Mouse (Mus musculus) lung, adult 2 months (tissue): ENCODE data around the gene Fam57a.

Experiments
- CTCF ChIP-seq: fragments of 200-500 bp; IDR thresholded peaks from 2 replicates; pipeline ENCODE4 v1.5.1; 2011; ENCODE audit warnings: mild to moderate bottlenecking, low read length, control low read depth; ENCODE audit not compliant: insufficient read depth
- POLR2A ChIP-seq: fragments of 200-500 bp; IDR thresholded peaks from 2 replicates; pipeline ENCODE4 v1.6.1; 2011; ENCODE audit warnings: low read depth, mild to moderate bottlenecking, control low read depth, low read length, borderline replicate concordance; ENCODE audit errors: extremely low read depth

- peak; percentile 95 for TF ChIP-seq CTCF
- peak; percentile 83; the same call in 1 of the 2 replicates for TF ChIP-seq POLR2A
Measured at GRCm38 (mm10) chr11:76217390-76217800, 37.9 kb downstream of the Fam57a start, which contains the start of the genes Dbil5 and Gemin4.
